In the genomic region with DNA sequence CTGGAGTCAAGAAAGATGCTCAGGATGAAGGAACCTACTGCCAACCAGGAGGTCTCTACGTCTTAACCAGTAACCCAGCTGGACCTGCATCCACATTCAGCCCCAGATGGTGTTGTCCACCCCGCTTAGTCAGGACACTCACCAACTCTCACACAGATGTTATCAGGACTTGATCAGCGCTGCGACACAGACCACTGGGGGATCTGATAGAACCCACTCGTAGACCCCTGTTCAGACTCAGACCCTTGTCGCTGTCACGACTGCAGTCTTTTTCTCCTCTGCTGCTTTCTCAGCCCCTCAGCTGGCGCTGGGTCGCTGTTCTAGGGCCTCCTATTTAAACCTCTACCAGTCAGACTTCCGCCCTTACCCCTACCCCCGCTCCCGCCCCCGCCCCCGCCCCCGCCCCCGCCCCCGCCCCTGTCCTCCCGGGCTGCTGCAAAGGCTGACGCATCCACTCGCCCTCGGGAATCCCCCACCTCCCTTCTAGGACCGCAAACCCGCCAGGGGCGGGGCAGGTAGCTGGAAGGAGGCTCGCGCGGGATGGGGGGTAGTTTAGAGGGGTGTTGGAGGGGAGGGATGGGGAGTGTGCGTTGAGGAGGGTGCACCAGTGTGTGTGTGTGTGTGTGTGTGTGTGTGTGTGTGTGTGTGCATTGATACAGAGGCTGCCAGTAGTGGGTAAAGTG, we compare ENCODE assay signal across 8 mouse cellular contexts. TPM values are rescaled to one million over a fixed set of nuclear protein-coding genes. Genes with fewer than 3 reads are reported as not detected.
DNase-seq lines count a peak whose midpoint lies in the region; ATAC-seq lines count a peak whose summit lies in the region.

Gene Rrad, minus strand, starts transcription at position 347 of the 683 bp plus-strand sequence.

- no peak within 1 kb of the TSS for H3K27ac ChIP-seq in kidney, embryonic 14.5 days (ENCODE audit: low read depth, low read length)

- H3K9me3 ChIP-seq in kidney, embryonic 14.5 days (ENCODE audit: control insufficient read depth, low read length): no peaks in the 10 kb centered on the region

- peaks cover 5% of the 10 kb centered on the region for H3K27me3 ChIP-seq in kidney, embryonic 14.5 days (ENCODE audit: control insufficient read depth, insufficient read depth, low read length)

- H3K9ac ChIP-seq in kidney, embryonic 14.5 days (ENCODE audit: low read depth, low read length): peak within 1 kb of the TSS; percentile 35; the same call in 1 of the 2 replicates

- DNase-seq in adrenal gland, adult 2 months: peak; percentile 70
- no peak for DNase-seq in adrenal gland, postnatal 4 days (ENCODE audit: low spot score in 2 of 2)
- DNase-seq in heart, adult 9 months (ENCODE audit: low spot score in 2 of 2): peak; percentile 68 to 69
- DNase-seq in lung, postnatal 36 days: peak; percentile 64
- DNase-seq in spleen, adult 12 weeks (ENCODE audit: low spot score): peak; percentile 62
- DNase-seq in left cerebral cortex, adult 18-20 months (ENCODE audit: low spot score in 2 of 2): no peak

- 0% methylated on average over 21 of the region's 28 CpGs for WGBS in kidney, embryonic 14.5 days

- no peaks in the 10 kb centered on the region; the same call in 1 of the 2 replicates for H3K36me3 ChIP-seq in kidney, embryonic 14.5 days (ENCODE audit: control insufficient read depth, insufficient read depth, low read length)

- H3K4me3 ChIP-seq in kidney, embryonic 14.5 days (ENCODE audit: low read length): peak within 1 kb of the TSS; percentile 41

- peak; percentile 72 for ATAC-seq in common myeloid progenitor, adult 5-6 weeks (replicated peaks; ENCODE audit: low read depth, poor library complexity, severe bottlenecking)
- ATAC-seq in kidney, embryonic 14.5 days (ENCODE audit: low FRiP score, low TSS enrichment): peak; percentile 74

- peaks cover 17% of the 10 kb centered on the region for H3K4me1 ChIP-seq in kidney, embryonic 14.5 days (ENCODE audit: control insufficient read depth, insufficient read depth, low read length)

- H3K4me2 ChIP-seq in kidney, embryonic 14.5 days (replicated peaks; ENCODE audit: low read depth, low read length): peak within 1 kb of the TSS; percentile 61

RNA-seq across cellular contexts. Expression of gene Rrad, which starts in this region (rescaled TPM):
- total RNA-seq in adrenal gland, adult 2 months (2021): 10 to 100 TPM in 1 of 2 experiments, 1 to 10 TPM in 1; 3.3 to 14.4 TPM
- polyA plus RNA-seq in adrenal gland, adult 2 months (2012; rRNA removed): 4.1 and 7.4 TPM in 2 replicates
- total RNA-seq in adrenal gland, postnatal 4 days (2021): 1 to 10 TPM; 6.0 to 6.7 TPM
- 3.1 and 4.8 TPM in 2 replicates for total RNA-seq in common myeloid progenitor, adult 5-6 weeks (2017)
- polyA plus RNA-seq in kidney, embryonic 14.5 days (2014; fragmentation: Nextera tagmentation; extraction: Ambion mirVana): 13.9 and 14.5 TPM in 2 replicates
- total RNA-seq in left cerebral cortex, adult 18-20 months (2021): 1 to 10 TPM; 3.4 to 5.2 TPM

Comparison
In these comparisons a context has a peak if more than half of its experiments do, and no peak if none do; other contexts are left out.
1. DNase-seq: peak in adrenal gland, adult 2 months (single experiment), heart, adult 9 months (2 of 2), lung, postnatal 36 days (single experiment) and spleen, adult 12 weeks (single experiment); none in adrenal gland, postnatal 4 days (0 of 2) and left cerebral cortex, adult 18-20 months (0 of 2).